Comparison of ENCODE assay signal across 9 mouse cellular contexts in the genomic region with DNA sequence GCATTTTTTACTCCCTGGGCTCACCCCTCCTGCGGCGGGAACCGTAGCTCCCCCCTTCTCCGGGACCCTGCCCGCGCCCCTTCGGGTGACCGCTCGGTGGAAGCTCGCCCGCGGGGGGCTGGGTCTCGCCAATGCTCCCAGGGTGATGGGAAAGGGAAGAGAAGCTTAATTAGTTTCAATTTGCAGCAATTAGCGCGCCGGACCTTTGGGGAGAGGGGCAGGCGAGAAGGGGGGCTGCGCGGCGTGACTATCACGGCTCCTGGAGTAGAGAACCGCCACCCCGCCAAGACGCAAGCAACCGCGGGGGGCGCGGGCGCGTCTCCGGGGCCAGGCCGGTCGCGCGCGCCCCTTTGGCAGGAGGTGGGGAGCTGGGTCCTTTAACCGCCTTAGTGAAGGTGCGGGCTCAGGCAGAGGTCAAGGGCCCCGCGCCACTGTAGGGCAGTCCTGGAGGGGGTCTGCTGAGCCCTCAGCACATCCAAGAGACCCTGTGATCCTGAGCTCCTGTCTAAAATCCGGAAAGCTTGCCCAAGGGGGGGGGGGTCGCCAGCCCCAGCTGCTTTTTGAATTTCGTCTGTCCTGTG. TPM values are rescaled to one million over a fixed set of nuclear protein-coding genes. Genes with fewer than 3 reads are reported as not detected.
DNase-seq lines count a peak whose midpoint lies in the region; ATAC-seq and TF ChIP-seq lines count a peak whose summit lies in the region.
"Had no signal": no experiment of that assay in that cellular context is flagged by ENCODE, and none has a peak within 500 bp of the region (broad histone marks: within the 10 kb centered on the region; RNA-seq: fewer than 3 reads in every experiment).

No protein-coding gene starts in this region.

- H3K4me3 ChIP-seq in heart, embryonic 10.5 days: peak overlapping the region; percentile 51
- H3K4me3 ChIP-seq in testis, adult 2 months (ENCODE audit: control insufficient read depth, low read depth, low read length): peak overlapping the region; percentile 51
- peak overlapping the region; percentile 30 for H3K4me3 ChIP-seq in liver, embryonic 12.5 days

- TF ChIP-seq POLR2A in testis, adult 2 months (IDR thresholded peaks at IDR 0.05; ENCODE audit: control insufficient read depth, low read depth, low read length): no peak

- TF ChIP-seq CTCF in testis, adult 2 months (IDR thresholded peaks at IDR 0.05; ENCODE audit: control insufficient read depth, insufficient read depth, insufficient replicate concordance, low read depth, low read length): no peak

- WGBS in heart, embryonic 10.5 days: 6% methylated on average over 43 of the region's 43 CpGs
- WGBS in liver, embryonic 12.5 days (ENCODE audit: insufficient replicate concordance): 2% methylated on average over 42 of the region's 43 CpGs

- no peak for DNase-seq in heart, embryonic 10.5 days (ENCODE audit: low spot score)
- no peak for DNase-seq in heart, adult 9 months (ENCODE audit: low spot score in 2 of 2)
- no peak for DNase-seq in testis, postnatal 14 days (ENCODE audit: low spot score)
- DNase-seq in frontal cortex, postnatal 10 days (ENCODE audit: low spot score in 2 of 2): no peak
- DNase-seq in cerebellum, postnatal 36 days: no peak
- DNase-seq: kidney, adult 18-20 months had no signal

- ATAC-seq in liver, embryonic 12.5 days: no peak
- no peak for ATAC-seq in megakaryocyte-erythroid progenitor cell, adult 5-6 weeks (replicated peaks; ENCODE audit: low FRiP score, low TSS enrichment, poor library complexity, severe bottlenecking)

- H3K9ac ChIP-seq in liver, embryonic 12.5 days: no peak overlapping the region

- H3K27ac ChIP-seq in heart, embryonic 10.5 days: no peak overlapping the region
- H3K27ac ChIP-seq in testis, adult 2 months (ENCODE audit: control insufficient read depth, insufficient read depth, low read depth, low read length): peak overlapping the region; percentile 61
- H3K27ac ChIP-seq in liver, embryonic 12.5 days: no peak overlapping the region

- H3K4me1 ChIP-seq in heart, embryonic 10.5 days: peaks cover 4% of the 10 kb centered on the region; the same call in 1 of the 2 replicates
- peaks cover 15% of the 10 kb centered on the region for H3K4me1 ChIP-seq in testis, adult 2 months (ENCODE audit: control insufficient read depth, insufficient read depth, low read length)
- H3K4me1 ChIP-seq in liver, embryonic 12.5 days: no peaks in the 10 kb centered on the region

- H3K9me3 ChIP-seq in heart, embryonic 10.5 days: no peaks in the 10 kb centered on the region
- H3K9me3 ChIP-seq in liver, embryonic 12.5 days (replicated peaks): no peaks in the 10 kb centered on the region

- H3K4me2 ChIP-seq in liver, embryonic 12.5 days: peak overlapping the region; percentile 51

- H3K36me3 ChIP-seq in heart, embryonic 10.5 days: no peaks in the 10 kb centered on the region
- no peaks in the 10 kb centered on the region for H3K36me3 ChIP-seq in testis, adult 2 months (ENCODE audit: control insufficient read depth, insufficient read depth, low read length)
- no peaks in the 10 kb centered on the region for H3K36me3 ChIP-seq in liver, embryonic 12.5 days

- H3K27me3 ChIP-seq in heart, embryonic 10.5 days (ENCODE audit: insufficient read depth, poor library complexity, severe bottlenecking): peaks cover 96% of the 10 kb centered on the region
- H3K27me3 ChIP-seq in testis, adult 2 months (ENCODE audit: control insufficient read depth, insufficient read depth, low read length): no peaks in the 10 kb centered on the region
- H3K27me3 ChIP-seq in liver, embryonic 12.5 days (replicated peaks): peaks cover 93% of the 10 kb centered on the region

RNA-seq across cellular contexts. Expression of gene Arx, which starts 12.9 kb away (rescaled TPM):
- 0.29 TPM in 1 of 2 replicates, not detected in the other for polyA plus RNA-seq in heart, embryonic 10.5 days (2016; fragmentation: Nextera tagmentation; extraction: Ambion mirVana)
- 1.3 and 1.7 TPM in 2 replicates for polyA plus RNA-seq in testis, adult 2 months (2012; rRNA removed)
- 0.10 and 0.36 TPM in 2 replicates for polyA plus RNA-seq in liver, embryonic 12.5 days (2016; fragmentation: Nextera tagmentation; extraction: Ambion mirVana)
- total RNA-seq in megakaryocyte-erythroid progenitor cell, adult 5-6 weeks (2014; fragmentation: Nextera tagmentation): not detected in 2 replicates
- total RNA-seq in megakaryocyte-erythroid progenitor cell, adult 5-6 weeks (2017): not detected in 2 replicates
